Mouse (Mus musculus) T-cell, adult 2 months (primary cell): ENCODE results near the gene Wdr17.

Source experiments
- DNase-seq: peaks from one replicate; pipeline ENCODE4 v3.0.0; 2022; ENCODE audit warnings: low spot score

The Wdr17 gene

GRCm38 (mm10) chr8:54886987-54887785 is at the start of gene Wdr17:
Gene Wdr17, minus strand, starts transcription at chr8:54887184.
- no peak for DNase-seq

- DNase-seq = no peak
Observed at GRCm38 (mm10) chr8:54932306-54932705, 45.3 kb upstream of the Wdr17 start.

- DNase-seq = no peak
Observed at GRCm38 (mm10) chr8:54924936-54925335, 38.0 kb upstream of the Wdr17 start.

- no peak for DNase-seq
Observed at GRCm38 (mm10) chr8:54922160-54922855, 35.3 kb upstream of the Wdr17 start.

- DNase-seq = no peak
Observed at GRCm38 (mm10) chr8:54917710-54918109, 30.7 kb upstream of the Wdr17 start.

- no peak for DNase-seq
Observed at GRCm38 (mm10) chr8:54912891-54913290, 25.9 kb upstream of the Wdr17 start.

- no peak for DNase-seq
Observed at GRCm38 (mm10) chr8:54899444-54899843, 12.5 kb upstream of the Wdr17 start.

- no peak for DNase-seq
Observed at GRCm38 (mm10) chr8:54894637-54895322, 7.8 kb upstream of the Wdr17 start.

- no peak for DNase-seq
Observed at GRCm38 (mm10) chr8:54894180-54894579, 7.2 kb upstream of the Wdr17 start.

- DNase-seq = no peak
Observed at GRCm38 (mm10) chr8:54886560-54886959, 424 bp downstream of the Wdr17 start.

- no peak for DNase-seq
Observed at GRCm38 (mm10) chr8:54876458-54876857, 10.5 kb downstream of the Wdr17 start.

GRCm38 (mm10) chr8:54864761-54865064 is 22.3 kb downstream of the Wdr17 start:
- DNase-seq = no peak

GRCm38 (mm10) chr8:54864038-54864760 is 22.8 kb downstream of the Wdr17 start:
- DNase-seq = no peak

GRCm38 (mm10) chr8:54836029-54836959 is 50.7 kb downstream of the Wdr17 start:
- DNase-seq = no peak

GRCm38 (mm10) chr8:54829794-54830426 is 57.1 kb downstream of the Wdr17 start:
- no peak for DNase-seq

- DNase-seq = no peak
Observed at GRCm38 (mm10) chr8:54827974-54828373, 59.0 kb downstream of the Wdr17 start.

GRCm38 (mm10) chr8:54822956-54823355 is 64.0 kb downstream of the Wdr17 start:
- DNase-seq = no peak

GRCm38 (mm10) chr8:54818651-54819050 is 68.3 kb downstream of the Wdr17 start:
- no peak for DNase-seq

GRCm38 (mm10) chr8:54808217-54808616 is 78.8 kb downstream of the Wdr17 start:
- DNase-seq = no peak

- DNase-seq = no peak
Observed at GRCm38 (mm10) chr8:54806173-54806572, 80.8 kb downstream of the Wdr17 start.

GRCm38 (mm10) chr8:54792699-54793061 is 94.3 kb downstream of the Wdr17 start:
- DNase-seq = no peak
